Mouse (Mus musculus): ENCODE data around the gene Tnrc6b.
A peak's percentile ranks its signal among the peaks of the same experiment; 100 is the strongest.
"Not testable (repeated sequence)": the region's sequence is repeated elsewhere in the genome, so short reads cannot be mapped to it uniquely, and the experiment has no call there.

Gene Tnrc6b

DNA sequence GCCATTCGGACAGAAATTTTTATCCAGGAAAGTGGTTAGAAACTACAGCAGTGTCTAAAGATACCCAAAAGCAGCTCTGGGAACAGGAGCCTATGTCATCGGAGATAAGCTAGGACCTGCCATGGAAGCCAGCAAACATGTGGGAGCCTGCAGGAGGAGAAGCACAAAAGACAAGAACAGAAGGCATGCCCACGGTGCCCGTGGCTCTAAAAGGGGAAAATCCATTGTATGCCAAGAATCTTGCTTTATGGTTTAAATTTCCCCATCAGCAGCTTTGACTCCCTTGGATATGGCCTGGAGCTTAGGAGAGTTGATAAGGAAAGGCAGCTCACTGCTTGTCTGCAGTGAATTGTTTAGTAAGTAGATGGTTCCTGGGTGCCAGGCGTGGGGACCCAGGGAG, 8.2 kb upstream of the Tnrc6b start:
- DNase-seq, result no peak

DNA sequence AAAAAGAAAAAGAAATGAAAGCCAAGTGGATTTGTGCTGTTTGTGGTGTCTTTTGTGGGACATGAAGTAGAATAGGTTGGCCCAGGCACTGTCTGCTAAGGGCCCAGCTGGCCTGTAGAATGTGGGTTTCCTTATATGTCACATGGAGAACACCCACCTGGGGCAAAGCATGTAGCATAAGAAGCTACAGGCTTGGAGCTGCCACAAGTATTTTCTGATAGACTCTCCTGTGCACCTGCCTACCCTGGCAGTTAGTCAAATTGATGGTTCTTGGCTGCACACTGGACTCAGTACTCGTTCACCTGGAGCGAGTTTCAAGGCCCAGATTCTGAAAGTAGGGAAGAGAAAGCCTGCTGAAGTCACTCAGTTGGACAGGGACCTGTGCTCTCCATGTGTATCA, 7.6 kb upstream of the Tnrc6b start:
- DNase-seq, result no peak

DNA sequence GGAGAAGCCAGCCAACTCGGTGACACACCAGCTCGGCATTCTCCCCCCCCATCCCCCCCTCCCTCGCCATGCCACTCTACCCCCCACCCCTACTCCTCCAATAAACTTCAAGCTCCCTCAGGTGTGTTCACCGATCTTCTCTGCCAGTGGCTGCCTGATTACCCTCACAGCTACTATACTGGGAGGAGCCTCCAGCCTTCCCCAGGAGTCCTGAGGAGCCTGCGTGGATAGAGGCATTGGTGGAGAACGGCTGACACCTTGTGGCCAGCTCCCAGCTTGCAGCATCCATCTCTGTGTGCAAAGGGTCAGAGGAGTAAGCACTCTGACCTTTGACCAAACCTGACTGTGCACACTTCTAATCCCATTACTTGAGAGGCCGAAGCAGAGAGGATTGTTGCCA, 6.8 kb upstream of the Tnrc6b start:
- peak; percentile 89 for DNase-seq

DNA sequence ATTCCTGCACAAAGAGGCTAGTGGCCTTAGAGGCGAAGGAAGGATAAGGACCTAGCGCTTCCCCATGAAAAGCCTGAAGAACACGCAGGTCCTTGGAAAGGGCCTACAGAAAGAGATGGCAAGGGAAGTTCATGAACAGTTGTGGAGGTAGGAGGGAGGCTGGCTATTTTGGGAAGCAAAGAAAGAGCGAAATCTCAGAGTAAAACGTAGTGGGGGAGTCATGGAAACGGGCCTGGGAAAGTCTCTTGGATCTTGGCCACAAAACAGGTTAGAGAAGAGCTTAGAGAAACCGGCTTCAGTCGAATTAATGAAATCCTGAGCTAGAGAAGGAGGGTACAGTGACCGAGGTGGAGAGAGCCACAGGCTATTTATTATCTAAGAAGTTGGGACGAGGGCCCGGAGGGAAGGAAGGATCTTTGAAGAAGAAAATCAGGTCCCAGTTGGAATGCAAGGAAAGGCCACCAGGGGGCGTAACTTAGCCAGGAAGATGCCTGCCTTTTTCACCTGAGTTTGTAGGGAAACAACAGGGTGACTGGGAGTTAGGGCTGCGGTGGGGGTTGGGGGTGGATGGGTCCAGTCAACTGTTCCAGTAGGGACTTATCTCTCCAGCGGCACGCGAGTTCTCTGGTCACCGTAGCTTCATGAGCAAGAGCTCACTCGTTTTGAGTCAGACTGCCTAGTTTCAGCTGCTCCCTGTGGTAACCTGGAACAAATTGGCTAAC, 5.1 kb upstream of the Tnrc6b start:
- peak; percentile 92 for DNase-seq

DNA sequence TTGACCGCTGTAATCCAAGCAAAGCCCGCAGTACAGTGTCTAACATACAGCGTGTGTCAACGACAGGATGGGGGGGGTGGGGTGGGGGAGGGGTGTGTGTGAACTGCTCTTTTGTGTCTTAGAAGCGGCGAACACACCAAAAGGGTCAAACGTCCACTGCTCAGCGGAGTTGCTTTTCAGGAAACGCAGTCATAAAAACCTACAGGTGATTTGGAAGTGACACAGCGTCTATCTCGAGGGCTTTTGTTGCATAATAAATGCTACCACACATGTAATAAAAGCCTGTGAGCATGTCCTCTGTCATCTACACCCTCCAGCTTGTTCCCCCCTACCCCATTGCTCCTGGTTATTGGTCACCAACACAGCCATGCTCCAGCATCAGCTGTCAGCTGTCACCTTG, 4.5 kb upstream of the Tnrc6b start:
- DNase-seq, result no peak

DNA sequence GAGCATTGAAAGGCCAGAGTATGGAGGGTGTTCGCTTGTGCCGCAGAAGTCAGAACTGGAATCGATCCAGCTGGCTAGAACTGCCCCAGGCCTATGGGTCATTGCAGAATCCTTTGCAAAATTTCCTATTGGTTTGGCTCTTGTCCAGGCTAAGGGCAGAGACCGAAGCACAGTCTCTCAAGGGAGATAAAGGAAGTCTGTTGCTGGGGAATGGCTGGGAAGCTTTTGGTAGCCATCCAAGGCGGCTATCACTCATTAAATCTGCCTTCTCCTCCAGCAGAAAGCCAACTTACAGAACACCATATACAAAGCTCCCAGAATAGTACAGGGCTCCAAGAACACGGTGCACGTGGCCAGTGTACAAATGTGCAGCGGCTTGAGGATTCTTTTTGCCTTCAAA, 4.0 kb upstream of the Tnrc6b start:
- peak; percentile 78 for DNase-seq

DNA sequence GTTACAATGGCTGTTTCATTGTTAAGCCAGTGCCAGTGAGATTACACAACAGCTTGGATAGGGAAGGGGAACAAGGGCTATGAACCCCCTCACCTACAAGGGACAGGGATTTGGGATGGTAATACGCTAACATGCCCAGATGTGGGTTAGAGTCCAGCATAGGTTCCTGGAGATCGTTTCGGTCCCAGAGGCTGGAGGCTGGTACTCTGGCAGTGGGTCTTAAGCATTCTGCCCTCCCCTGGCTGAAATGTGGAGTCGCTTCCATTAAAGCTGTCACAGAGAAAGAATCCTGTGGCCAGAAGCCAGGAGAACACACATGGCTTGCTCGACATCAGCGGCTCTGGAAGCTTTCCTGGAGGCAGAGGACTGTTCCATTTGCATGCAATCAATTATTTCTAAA, 1.5 kb upstream of the Tnrc6b start:
- peak; percentile 40 for DNase-seq

DNA sequence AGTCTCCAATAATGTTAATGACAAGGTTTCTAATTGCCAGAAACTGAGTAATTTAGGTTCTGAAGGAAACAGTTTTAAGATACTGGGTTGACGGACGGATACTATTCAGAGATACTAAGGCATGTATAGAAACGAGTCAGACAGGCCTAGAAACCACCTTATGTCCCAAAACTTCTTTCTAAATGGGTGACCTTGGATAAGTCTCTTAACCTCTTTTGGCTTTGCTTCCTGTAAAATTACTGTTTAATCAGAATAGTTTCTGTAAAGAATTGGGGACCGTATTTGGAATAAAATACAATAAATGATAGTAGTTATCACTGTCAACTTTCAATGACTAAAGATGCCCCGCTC, 881 bp upstream of the Tnrc6b start:
- no peak for DNase-seq

DNA sequence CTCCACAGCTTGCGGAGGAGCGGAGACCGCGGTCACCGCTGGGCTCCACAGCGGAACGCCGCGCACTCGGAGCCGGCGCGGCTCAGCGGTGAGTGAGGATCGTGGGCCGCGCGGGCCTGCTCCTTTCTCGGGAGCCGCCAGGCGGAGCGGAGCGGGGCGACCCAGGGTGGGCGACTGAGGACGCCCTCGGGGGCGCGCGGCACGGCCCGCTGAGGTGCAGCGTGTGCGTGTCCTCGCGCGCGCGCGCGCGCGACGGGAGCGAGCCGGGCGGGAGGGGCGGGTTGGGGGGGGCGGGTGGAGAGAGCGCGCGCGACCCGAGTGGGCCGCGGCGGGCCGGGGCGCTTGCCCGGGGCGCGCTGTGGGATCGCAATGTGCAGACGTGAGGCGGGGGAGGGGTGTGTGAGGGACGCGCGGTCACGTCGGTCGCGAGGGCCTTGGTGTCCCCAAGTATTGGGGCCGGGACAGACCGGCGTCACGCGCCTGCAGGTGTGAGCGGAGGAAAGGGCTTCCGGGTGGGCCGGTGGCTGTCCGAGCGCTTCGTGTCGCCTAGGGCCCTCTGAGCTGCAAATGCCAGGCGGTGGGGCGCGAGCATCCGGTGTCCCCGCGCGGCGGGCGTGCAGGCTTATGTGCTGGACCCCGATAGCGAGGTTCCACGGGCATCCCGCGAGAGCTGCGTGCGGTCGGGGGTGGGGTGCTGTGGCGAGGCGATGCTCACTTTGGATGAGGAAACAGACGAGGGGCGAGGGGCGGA, 463 bp downstream of the Tnrc6b start:
- peak; percentile 45 for DNase-seq

DNA sequence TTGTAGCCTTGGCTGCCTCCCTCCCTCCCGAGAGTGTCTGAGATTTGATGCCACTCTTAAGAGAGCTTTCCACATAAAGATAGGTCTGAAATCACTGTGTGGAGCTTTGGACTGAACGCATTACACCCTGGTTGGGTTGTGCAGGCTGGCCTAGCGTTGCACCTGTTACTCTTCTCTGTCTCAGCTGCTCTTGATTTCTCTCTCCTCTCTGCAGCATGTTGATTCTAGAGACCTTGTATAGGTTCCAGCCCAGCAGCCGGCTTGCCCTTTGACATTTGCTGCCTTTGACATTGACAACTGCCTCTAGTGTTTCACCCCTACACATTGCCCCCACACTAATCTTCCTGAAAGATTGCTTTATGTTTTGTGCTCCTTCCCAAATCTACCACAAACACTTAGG, 3.2 kb downstream of the Tnrc6b start:
- DNase-seq, result no peak

DNA sequence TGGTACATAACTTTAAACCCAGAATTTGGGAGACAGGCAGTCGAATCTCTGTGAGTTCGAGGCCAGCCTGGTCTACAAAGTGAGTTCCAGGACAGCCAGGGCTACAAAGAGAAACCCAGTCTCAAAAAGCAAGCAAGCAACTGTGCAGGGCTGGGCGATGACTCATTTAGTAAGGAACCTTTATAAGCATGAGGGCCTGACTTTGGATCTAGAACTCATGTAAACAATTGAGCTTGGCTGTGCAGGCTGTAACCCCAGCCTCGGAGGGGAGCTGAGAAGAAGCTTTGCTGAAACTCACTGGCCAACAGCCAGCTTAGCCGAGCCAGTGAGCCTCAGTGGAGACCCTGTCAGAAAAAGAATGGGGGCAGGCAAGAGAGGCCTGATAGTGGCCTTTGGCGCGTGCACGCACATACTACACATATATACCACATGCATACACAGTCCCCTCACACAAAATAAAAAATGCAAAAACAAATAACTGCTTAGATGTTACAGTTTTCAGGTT, 5.6 kb downstream of the Tnrc6b start:
- DNase-seq, result no peak

DNA sequence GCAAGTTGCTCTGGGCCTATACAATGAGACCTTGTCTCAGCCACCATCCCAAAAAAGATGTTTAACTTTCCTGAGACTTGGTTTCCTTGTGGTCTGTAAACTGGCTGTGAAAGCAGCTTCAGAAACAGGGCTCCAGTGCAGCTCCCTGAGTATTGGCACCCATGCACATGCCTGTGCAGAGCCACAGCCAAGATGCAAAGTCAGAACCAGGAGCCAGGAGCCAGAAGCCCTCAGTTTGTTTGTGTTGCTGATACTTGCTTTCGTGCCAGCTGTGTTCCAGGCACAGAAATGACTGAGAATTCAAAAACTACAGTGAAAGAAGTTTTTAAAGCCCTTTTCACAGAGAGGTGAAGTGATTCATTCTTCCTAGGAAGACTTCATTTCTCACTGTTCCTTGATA, 6.3 kb downstream of the Tnrc6b start:
- DNase-seq, result no peak

DNA sequence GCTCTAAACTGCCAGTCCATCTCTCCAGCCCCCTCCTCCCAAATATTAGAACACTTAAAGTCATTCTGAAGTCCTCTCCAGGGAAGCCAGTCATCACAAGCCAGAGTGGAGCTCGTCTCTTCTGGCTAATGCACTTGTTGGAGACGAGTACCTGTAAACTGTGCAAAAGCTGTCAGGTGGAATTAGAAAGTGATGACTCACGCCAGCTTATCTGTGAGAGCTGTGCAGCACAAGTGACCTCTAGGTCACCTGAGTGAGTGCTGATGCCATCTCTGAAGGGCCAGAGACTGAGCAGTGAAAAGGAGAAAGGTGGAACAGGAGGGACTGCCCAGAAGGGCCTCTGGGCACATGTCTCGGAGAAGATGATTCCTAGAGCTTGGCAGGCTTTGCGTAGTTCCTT, 9.1 kb downstream of the Tnrc6b start:
- DNase-seq, result no peak

DNA sequence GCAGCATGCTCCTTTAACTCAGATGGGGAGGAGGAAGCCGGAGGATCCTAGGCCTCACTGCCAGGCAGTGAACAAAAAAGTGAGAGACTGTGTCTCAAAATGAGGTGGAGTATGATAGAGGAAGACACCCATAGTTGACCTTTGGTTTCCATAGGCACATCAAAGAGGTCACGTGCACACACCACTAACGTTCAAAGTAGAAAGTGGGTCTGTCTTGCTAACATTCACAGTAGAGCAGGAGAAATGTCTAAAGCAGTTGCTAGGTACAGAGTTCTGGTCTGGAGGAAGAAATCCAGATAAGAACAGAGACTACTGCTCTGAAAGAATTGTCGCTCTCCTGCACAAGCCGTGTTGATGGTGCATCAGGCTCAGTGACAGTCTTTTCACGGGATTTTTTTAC, 10.7 kb downstream of the Tnrc6b start:
- DNase-seq, result no peak

DNA sequence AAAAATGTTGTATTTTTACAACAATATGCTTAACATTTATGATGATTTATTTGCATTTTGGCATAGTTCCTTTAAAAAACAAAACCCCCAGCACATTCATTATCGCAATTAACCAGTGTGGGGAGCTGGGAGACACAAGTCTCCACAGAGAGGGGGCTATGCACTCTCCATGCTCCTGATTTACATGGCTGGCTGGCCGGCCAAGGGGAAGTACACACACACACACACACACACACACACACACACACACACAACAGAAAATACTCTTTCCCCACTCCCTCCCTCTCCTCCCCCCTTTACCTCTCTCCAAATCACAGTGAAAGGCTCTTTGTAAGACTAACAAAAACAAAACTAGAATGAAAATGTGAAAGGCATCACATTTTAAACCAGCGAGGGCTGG, 11.3 kb downstream of the Tnrc6b start:
- DNase-seq, result no peak

DNA sequence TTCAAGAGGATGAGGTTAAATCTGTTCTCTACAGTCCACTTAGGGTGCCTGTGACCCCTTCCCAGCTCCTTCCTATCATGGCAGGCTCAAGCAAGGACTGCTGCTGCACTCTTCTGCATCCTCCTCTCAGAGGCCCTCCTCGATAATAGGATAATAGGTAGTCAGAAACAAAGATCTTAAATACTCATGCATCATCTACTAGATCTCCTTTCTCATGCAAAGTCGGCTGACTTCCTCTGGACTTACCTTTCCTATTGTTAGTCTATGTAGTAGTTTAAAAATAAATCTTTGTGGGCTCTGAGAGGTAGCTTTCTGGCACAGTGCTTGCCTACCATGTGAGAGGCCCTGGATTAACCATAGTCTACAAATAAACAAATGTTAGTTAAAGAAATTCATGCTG, 18.4 kb downstream of the Tnrc6b start:
- no peak for DNase-seq

DNA sequence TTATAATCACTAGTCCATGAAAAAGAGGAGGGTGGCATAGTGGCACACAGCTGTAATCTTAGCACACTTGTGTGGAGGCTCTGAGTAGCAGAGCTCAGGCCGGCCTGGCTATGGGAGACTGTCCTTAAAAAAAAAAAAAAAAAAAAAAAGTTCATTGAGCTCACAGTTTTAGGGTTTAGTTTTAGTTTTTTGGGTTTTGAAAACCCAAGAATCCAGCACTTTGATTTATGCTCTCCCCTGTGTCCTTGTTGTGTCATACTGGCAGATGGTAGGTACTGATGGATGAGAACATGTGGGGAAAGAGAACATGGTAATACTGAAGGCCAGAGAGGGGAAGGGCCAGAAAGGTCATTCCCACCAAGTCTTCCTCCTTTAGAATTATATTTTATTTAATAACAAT, 19.9 kb downstream of the Tnrc6b start:
- no peak for DNase-seq

DNA sequence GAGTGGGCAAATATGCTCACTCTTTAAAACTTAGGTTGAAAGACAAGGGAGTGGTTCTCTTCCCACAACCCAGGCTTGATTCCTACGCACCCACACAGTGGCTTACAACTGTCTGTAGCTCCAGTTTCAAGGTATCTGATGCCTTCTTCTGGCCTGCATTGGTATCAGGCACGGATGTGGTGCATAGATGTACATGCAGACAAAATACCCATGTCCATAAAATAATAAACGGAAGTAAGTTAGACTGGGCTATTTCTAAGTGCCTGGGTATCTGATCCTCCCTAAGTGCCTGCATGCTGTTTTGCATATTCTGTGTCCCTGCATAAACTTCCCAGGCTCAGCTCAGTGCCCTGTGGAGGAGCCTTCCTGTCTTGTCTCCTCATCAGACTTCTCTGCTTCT, 20.4 kb downstream of the Tnrc6b start:
- no peak for DNase-seq

DNA sequence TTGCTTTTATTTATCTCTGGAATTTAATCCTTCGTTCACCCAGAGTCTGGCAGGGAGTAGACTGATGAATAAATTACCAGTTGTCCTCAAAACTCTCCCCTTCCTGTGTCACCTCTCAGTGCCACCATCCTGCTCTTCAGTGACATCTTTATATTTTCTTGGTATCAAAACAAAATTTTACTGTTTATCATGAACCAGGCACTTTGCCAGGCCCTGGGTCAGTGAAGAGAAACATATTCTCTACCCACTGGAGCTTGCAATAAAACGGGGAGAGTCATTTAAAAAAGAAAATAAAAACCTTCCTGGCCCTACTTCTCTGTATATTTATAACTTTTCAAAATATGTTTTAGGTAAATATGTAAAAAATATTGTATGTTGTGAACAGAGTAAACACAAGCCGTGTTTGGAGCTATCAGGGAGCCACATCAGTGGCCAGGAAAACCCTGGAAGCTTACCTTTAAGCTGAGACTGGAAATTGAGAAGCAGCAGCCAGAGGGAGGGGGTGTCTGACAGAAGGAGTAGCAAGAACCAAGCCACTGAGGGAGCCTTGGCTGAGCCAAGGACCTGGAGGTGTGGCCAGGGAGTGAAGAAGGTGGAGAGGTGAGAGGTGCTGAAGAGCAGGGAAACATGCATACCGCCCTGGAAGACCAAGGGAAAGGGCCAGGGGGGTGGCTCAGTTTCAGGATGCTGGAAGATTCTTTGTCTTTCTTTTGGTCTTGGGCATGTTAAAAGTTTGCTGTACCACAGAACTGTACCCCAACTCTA, 21.3 kb downstream of the Tnrc6b start:
- DNase-seq, result no peak

DNA sequence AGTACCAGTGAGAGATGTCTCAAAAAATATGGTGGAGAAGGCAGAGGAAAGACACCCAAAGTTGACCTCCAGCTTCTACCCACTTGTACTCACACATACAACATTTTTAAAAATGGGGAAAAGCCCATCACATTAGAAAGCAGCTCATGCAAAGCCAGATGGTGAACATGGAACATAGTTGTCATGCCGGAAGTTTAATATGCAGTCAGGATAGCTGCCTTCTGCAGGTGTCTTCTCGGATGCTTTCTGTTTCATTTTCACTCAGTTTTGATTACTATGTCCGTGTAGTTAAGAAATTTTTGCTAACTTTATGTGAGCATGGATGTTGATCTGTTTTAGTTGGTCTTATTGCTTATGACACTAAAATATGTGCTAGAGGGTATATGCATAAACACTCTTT, 24.2 kb downstream of the Tnrc6b start:
- DNase-seq, result no peak

DNA sequence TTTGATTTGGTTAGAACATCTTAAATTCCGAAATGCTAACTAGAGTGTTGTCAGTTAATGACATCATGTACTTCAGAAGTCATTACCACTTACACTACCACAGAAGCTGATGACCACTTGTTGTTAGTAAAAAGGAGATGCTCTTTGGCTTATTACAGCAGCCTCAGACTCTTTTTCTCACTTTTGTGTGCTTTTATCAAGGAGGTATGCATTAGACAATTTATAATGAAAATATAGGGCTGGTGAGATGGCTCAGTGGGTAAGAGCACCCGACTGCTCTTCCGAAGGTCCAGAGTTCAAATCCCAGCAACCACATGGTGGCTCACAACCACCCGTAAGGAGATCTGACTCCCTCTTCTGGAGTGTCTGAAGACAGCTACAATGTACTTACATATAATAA, 24.6 kb downstream of the Tnrc6b start:
- not testable (repeated sequence) for DNase-seq

DNA sequence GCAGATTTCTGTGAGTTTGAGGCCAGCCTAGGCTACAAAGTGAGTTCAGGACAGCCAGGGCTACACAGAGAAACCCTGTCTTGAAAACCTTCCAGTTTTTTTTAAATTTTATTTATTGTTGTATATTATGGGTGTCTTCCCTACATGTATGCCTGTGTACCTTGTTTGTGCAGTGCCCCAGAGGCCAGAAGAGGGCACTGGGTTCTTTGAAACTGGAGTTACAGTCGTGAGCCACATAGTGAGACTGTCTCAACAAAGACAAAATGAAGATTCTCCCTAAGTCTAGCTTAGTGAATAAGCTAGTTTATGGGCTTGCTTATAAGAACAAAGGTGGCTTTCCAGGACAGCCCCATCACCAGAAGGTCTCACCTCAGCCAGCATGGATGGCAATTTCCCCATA, 25.4 kb downstream of the Tnrc6b start:
- DNase-seq, result no peak

DNA sequence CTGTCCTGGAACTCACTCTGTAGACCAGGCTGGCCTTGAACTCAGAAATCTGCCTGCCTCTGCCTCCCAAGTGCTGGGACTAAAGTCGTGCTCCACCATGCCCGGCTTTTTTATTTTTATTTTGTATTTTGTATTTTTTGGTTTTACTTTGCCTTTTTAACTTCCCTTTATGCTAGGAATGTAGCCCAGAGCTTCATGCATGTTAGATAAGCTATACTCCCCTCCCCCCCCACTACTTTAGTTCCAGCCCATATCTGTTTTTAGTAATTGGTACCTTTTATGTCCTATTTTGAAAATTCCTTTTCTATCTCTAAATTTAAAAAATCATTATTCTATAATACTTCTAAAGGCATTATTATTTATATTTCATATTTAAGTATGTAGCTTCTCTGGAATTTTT, 27.1 kb downstream of the Tnrc6b start:
- DNase-seq, result no peak

DNA sequence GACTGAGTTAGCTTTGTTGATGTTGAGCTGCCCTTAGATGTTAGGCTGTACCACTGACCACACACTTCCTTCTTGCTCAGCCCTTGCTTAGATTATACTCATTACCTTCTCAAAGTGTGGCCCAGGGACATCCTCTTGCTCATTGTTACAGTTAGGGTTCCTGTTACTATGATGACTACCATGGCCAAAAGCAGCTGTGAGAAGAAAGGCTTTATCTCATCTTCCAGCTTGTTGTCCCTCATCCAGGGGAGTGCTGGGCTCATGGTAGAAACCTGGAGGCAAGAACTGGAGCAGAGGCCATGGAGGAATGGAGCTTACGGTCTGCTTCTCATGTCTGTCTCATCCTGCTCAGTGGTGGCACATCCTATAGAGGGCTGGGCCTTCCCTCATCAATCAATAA, 28.9 kb downstream of the Tnrc6b start:
- no peak for DNase-seq

Measured in kidney, adult 18-20 months (tissue).